Mouse (Mus musculus) WW6 (cell line): ENCODE measurements around the gene Gemin6.
"Not testable (repeated sequence)": the region's sequence is repeated elsewhere in the genome, so short reads cannot be mapped to it uniquely, and the experiment has no call there.

ENCODE experiments used
- DNase-seq: peaks from one replicate; pipeline ENCODE4 v3.0.0-alpha.2; 2013; ENCODE audit warnings: low read depth, low spot score

Gene Gemin6

DNA sequence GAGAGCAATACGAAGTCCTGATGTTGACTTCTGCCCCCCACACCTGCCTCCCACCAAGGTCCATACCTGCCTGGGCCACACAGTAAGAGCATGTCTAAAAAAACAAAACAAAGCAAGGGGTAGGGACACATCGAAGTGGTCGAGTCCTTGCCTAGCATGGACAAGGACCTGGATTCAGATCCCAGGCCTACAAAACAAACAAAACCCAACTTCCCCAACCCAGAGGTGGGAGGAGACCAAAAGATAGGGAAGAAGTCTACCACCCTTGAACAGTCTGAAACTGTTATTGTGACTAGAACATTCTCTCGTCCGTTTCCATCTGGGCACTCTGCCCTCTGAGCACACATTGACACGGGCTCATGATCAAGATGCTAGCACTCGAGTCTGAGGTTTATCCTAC, 10.1 kb downstream of the Gemin6 start:
- DNase-seq = no peak

DNA sequence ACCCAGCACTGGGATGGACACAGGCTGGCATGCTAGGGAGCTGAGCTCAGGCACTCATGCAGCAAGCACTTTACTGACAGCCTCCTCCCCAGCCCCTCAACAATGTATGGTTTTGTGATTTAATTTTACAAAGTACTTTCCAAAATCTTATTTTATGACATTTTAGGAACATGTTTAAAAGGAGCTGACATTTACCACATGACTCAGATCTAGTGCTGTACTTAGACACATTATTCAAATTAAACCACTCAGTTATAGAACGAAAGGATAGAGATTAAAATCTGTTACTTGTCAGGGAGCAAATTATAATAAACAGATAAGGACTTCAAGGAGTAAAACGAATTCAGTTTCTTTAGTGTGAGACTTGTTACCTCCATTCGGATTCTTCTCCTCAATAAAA, 11.2 kb downstream of the Gemin6 start:
- DNase-seq = no peak

DNA sequence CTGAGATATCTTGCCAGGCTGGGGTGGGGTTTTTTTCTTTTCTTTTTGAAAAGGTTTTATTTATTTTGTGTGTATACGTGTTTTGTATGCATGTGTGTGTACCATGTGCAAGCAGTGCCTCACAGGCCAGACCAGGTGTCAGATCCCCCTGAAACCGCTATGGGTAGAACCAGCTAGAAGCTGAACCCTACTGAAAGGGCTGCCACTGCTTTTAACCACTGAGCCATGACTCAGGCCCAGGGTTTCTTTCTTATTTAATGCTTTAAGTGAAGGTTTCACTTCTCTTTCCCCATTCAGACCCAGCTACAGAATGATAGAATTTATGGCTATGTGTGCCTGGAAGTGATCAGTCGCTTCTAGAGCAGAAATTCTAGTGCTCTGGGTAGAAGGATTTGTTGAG, 12.6 kb downstream of the Gemin6 start:
- no peak for DNase-seq

DNA sequence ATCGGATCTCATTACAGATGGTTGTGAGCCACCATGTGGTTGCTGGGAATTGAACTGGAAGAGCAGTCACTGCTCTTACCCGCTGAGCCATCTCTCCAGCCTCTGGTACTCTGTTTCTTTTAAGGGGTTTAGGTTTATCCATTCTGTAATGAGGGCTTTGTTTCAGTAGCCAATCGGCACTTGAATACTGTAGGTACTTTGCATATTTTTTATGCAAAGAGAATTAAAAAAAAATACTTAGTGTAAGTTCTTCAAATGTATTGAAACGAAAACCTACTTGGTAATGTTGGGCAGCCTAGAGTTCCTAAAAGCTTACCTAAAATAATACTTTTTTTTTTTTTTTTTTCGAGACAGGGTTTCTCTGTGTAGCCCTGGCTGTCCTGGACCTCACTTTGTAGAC, 13.2 kb downstream of the Gemin6 start:
- DNase-seq = no peak

DNA sequence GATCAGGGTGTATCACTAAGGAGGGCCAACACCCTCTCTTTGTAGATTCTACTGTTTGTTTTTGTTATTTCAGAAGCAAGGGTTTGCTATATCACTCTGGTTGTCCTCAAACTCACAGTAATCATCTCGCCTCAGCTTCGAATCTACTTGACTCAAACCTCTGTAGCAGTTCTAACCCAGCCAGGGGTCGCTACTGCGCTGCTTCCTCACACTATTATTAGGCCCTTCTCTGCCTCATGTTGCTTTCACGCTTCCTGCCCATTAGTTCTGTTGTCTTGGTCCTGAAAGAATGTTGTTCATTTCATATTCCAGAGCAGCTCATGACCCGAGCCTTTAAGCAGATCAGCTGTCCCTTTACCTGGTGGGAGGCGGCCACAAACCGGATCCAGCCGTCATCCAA, 17.4 kb downstream of the Gemin6 start:
- no peak for DNase-seq

DNA sequence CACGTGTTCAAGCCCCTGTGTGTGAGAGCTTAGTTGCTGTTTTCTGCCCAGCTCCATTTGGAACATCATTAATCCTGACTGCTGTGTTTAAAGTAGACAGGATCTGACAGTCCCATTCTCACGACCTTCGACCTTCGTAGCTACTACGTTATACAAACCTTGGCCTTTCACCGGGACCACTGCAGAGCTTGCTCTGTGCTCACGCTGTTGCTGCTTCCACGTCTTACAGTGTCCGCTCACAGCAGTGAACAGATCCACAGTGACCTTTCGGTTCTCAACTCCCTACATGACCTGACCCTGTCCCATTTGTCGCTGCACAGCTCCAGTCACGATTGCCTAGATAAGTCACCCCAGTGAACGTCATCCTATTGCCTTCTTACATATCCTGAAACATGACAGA, 18.9 kb downstream of the Gemin6 start:
- DNase-seq = no peak

DNA sequence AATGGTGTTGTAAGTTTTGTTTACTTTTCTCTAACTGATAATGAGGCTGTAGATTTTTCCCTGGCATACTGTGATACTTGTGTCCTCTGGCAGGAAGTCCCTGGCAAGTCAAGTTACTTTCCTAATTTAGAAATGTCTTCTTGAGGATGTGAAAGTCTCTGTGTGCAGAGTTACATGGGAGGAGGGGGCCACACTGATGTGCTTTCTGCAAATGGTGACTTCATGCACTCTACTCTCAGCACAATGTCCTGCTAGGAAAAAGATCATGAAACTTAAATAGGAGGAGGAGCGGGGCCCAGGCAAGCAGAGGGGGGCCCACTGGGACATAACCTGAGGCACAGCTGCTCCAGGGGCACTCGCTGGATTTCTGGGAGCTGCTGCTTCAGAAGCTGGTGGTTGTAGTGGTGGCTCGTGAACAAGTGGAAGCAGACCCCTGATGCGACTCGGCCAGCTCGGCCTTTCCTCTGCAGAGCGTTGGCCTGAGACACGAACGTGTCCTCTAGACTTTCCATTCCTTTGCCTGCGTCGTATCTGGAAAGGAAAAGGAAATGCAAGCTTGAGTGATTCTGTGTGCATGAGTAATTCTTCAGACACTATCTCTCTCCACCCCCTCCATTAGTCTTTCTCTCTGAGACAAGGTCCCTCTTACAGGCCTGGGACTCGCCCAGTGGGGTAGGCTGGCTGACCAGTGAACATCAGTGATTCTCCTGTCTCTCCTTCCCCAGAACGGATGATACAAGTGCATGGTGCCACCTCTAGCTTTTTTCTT, 28.7 kb downstream of the Gemin6 start:
- no peak for DNase-seq

DNA sequence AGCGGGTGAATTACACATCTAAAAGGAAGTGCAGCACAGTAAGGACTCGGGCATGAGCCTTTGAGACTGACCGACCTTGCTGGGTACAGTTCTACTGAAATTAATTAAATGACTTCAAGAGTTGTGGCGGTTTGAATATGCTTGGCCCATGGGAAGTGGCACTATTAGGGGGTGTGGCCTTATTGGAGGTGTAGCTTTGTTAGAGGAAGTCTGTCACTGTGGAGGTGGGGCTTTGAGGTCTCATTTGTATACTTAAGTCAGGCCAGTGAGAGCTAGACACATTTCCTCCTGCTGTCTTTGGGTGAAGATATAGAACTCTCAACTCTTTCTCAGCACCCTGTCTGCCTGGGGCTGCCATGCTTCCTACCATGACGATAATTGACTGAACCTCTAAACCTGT, 30.2 kb downstream of the Gemin6 start:
- DNase-seq = no peak

DNA sequence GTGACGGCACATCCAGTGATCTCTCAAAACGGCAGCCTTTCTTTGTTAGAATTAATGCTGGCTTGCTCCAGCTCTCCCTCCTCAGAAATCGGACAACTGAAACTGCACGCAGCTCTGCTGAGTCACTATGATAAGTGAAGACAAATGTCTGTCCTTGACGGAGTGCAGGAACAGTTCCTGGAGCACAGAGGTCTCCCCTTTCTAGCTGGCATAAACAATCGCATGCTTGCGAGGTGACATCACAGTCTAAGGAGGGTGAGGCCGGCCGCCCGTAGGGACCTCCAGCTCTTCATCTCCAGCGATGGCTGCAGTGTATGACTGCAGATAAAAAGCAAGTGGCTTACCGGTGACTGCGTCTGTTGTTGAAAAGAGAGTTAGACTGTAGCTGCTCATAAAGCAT, 31.0 kb downstream of the Gemin6 start:
- peak; percentile 38 for DNase-seq

DNA sequence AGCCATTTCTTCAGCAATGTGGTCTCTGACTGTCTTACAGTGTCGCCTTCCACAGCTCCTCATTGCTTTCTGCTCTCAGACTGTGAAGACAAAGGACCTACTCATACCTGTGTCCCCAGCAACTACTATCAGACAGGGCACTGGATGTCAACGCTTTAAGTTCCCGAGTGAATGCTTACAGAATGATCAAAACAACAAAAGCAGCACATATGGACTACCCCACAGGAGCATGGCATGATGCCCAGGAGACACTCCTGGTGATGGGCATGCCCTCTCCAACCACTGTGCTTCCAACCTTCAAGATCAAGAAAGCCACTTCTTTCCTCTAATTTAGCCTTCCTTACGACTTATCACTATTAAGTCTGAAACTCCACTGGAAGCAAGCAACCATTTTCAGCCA, 42.8 kb downstream of the Gemin6 start:
- DNase-seq = no peak

DNA sequence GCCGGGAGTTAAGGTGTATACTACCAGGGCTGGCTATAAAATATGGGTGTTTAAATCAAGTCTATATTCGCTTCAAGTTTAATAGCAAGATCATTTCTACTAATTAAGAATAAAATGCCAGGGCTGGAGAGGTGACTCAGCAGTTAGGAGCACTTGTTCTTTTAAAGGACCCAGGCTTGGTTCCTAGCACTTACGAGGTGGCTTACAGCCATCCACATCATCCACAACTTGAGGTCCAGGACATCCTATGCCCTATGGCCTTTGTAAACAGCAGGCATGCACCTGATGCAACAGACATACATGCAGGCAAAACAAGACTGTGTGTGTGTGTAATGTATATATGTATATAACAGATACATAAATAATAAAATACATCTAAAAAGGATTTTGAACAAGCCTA, 43.9 kb downstream of the Gemin6 start:
- DNase-seq = no peak

DNA sequence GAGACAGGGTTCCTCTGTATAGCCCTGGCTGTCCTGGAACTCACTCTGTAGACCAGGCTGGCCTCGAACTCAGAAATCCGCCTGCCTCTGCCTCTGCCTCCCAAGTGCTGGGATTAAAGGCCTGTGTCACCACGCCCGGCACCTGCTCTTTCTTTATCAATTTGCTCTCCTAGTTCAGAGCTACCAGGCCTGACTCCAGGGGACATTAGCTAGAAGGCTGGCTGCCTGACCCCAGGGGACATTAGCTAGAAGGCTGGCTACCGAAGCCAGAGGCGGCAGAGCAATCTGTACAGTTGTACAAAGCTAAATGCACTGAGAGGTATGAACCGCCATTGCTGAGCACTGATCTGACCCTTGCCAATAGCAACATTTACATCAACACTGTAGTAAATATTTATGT, 46.4 kb downstream of the Gemin6 start:
- DNase-seq = not testable (repeated sequence)
